Mouse (Mus musculus) kidney, embryonic 14.5 days (tissue): ENCODE results near the gene Tarm1. TPM values are rescaled to one million over a fixed set of nuclear protein-coding genes. Genes with fewer than 3 reads are reported as not detected.

Experiments
- ATAC-seq: fragments of 200-750 bp; cut with Nextera tagmentation; 2 replicates; pipeline ENCODE4 v1.8.0; 2017; ENCODE audit warnings: moderate number of reproducible peaks, mild to moderate bottlenecking, moderate TSS enrichment, moderate library complexity; ENCODE audit not compliant: low FRiP score, low TSS enrichment
- H3K27ac ChIP-seq: fragments of 300-500 bp; sonication (generic); 2 replicates; pipeline ENCODE4 v1.5.1; 2014; ENCODE audit warnings: low read depth, mild to moderate bottlenecking, low read length, moderate library complexity, mixed read lengths
- H3K27me3 ChIP-seq: fragments of 300-500 bp; sonication (generic); 2 replicates; pipeline ENCODE4 v1.6.1; 2014; ENCODE audit warnings: mild to moderate bottlenecking, low read length; ENCODE audit not compliant: control insufficient read depth, insufficient read depth
- H3K36me3 ChIP-seq: fragments of 300-500 bp; sonication (generic); 2 replicates; pipeline ENCODE4 v1.6.1; 2014; ENCODE audit warnings: low read length, mixed read lengths; ENCODE audit not compliant: control insufficient read depth, insufficient read depth
- H3K4me1 ChIP-seq: fragments of 300-500 bp; sonication (generic); 2 replicates; pipeline ENCODE4 v1.6.1; 2014; ENCODE audit warnings: low read length, mixed read lengths; ENCODE audit not compliant: control insufficient read depth, insufficient read depth
- H3K4me2 ChIP-seq: fragments of 300-500 bp; sonication (generic); replicated peaks from 2 replicates; pipeline ENCODE4 v1.6.1; 2014; ENCODE audit warnings: low read depth, mild to moderate bottlenecking, low read length
- H3K4me3 ChIP-seq: fragments of 300-500 bp; sonication (generic); 2 replicates; pipeline ENCODE4 v1.5.1; 2014; ENCODE audit warnings: mild to moderate bottlenecking, low read length
- H3K9ac ChIP-seq: fragments of 300-500 bp; sonication (generic); 2 replicates; pipeline ENCODE4 v1.6.1; 2014; ENCODE audit warnings: low read depth, mild to moderate bottlenecking, low read length, moderate library complexity
- H3K9me3 ChIP-seq: fragments of 300-500 bp; sonication (generic); 2 replicates; pipeline ENCODE4 v1.6.1; 2016; ENCODE audit warnings: low read length; ENCODE audit not compliant: control insufficient read depth
- WGBS: fragments of 180-500 bp; shearing (Covaris S2); extraction: QIAGEN DNeasy Blood & Tissue Kit; methylation state at CpG from one replicate; pipeline ENCODE4 v1.1.7; 2014; 5-methylcytosine and 5-hydroxymethylcytosine counted together
- polyA plus RNA-seq: library from polyadenylated mRNA; unstranded; fragments of >200 nt; fragmentation: Nextera tagmentation; extraction: Ambion mirVana; gene quantifications from 2 replicates; pipeline ENCODE4 v1.2.1, GENCODE M21; 2014

Tarm1 gene
- polyA plus RNA-seq, 1 experiment from 2014 or later: not detected

DNA sequence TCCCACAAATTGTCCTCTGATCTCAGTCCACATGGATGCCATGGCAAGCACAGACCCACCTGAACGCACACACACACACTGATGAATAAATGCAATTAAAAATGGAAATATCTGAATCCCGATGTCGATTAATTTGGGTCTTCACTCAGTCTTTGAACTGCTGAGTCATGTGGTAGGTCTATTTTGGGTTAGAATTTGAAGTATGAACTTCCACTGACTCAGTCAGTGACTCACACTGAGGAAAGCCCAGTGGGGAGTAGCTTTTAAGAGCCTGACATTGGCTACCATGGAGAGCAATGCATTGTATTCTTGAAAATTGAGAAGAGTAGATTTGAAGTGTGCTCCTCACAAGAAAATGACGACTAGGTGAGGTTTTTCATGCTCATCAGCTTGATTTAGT lies 55.4 kb downstream of the Tarm1 start:
- Histone ChIP-seq H3K9me3 (no peaks in the 10 kb centered on the region), H3K36me3 (no peaks in the 10 kb centered on the region), H3K4me1 (no peaks in the 10 kb centered on the region), H3K27ac (no peak overlapping the region), H3K27me3 (0 out of 2 replicates have a peak, but pooled peaks cover 5% of the 10 kb centered on the region), H3K4me2 (no peak overlapping the region), H3K4me3 (no peak overlapping the region), H3K9ac (no peak overlapping the region)
- 83% methylated on average over 4 of the region's 4 CpGs for WGBS
- no peak for ATAC-seq

DNA sequence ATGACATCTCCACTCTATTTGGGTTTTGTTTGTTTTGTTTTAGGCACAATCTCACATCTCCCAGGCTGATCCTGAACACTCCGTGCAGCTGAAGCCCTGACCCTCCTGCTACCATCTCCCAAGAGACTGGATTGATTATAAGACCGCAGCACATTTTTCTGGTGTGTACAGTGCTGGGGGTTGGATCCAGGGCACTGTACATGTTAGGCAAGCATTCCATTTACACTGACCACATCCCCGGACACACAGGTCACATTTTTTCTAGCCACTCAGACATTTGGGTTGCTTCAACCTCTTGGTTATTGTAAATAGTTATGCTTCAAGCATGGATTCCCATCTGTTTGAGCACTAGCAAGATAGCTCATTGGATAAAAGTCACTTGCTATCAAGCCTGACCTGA lies 55.8 kb downstream of the Tarm1 start:
- Histone ChIP-seq H3K4me2 (no peak overlapping the region), H3K4me3 (no peak overlapping the region), H3K27me3 (0 out of 2 replicates have a peak, but pooled peaks cover 5% of the 10 kb centered on the region), H3K27ac (no peak overlapping the region), H3K36me3 (no peaks in the 10 kb centered on the region), H3K9me3 (no peaks in the 10 kb centered on the region), H3K4me1 (no peaks in the 10 kb centered on the region), H3K9ac (no peak overlapping the region)
- 73% methylated on average over 3 of the region's 3 CpGs for WGBS
- ATAC-seq: no peak

DNA sequence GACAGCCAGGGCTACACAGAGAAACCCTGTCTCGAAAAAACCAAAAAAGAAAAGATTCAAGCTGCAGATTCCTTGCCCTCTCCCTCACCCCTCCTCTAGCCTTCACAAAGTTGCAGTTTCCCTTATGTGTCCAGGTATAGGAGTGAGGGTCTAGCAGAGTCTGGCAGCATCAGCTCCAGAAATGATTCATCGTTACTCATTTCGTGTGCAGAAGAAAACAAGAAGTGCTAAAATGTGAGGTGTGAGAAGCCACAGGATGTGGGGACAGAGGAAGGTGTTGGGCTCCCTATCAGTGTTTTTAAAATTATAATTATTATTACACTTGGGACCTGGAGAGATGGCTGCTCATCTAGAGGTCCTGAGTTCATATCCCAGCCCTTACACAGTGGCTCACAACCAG lies 57.7 kb downstream of the Tarm1 start:
- H3K9ac ChIP-seq: no peak overlapping the region
- no peaks in the 10 kb centered on the region for H3K4me1 ChIP-seq
- ATAC-seq: no peak
- H3K4me2 ChIP-seq: no peak overlapping the region
- H3K9me3 ChIP-seq: no peaks in the 10 kb centered on the region
- 77% methylated on average over 3 of the region's 3 CpGs for WGBS
- H3K36me3 ChIP-seq: no peaks in the 10 kb centered on the region
- H3K4me3 ChIP-seq: no peak overlapping the region
- no peaks in the 10 kb centered on the region for H3K27me3 ChIP-seq
- no peak overlapping the region for H3K27ac ChIP-seq

GRCm38 (mm10) chr7:3442476-3443062 lies 59.9 kb downstream of the Tarm1 start:
- Histone ChIP-seq H3K4me2 (no peak overlapping the region), H3K36me3 (no peaks in the 10 kb centered on the region), H3K27ac (no peak overlapping the region), H3K4me1 (0 out of 2 replicates have a peak, but pooled peaks cover 2% of the 10 kb centered on the region), H3K27me3 (no peaks in the 10 kb centered on the region), H3K9me3 (no peaks in the 10 kb centered on the region), H3K4me3 (no peak overlapping the region), H3K9ac (no peak overlapping the region)
- 86% methylated on average over 10 of the region's 10 CpGs for WGBS
- ATAC-seq: no peak

DNA sequence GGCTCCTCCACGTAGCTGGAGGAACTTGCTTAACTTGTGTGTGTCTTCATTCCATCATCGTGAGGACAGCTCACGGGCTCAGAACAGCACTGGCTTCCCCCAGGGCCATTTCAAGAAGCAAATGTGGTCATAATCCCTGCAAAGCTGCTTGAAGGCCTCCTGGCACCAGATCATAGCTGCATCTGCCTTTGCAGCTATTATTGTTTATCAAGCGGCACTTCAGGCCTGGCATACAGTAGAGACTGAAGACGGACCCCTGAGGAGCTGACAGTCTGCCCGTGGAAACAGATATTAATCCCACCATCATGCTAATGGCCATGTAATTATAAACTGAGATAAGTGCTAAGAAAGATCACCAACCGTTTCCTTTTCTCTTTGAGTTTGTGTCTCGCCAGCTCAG lies 61.9 kb downstream of the Tarm1 start:
- H3K4me1 ChIP-seq: 0 out of 2 replicates have a peak, but pooled peaks cover 2% of the 10 kb centered on the region
- no peaks in the 10 kb centered on the region for H3K9me3 ChIP-seq
- no peak overlapping the region for H3K27ac ChIP-seq
- no peak for ATAC-seq
- H3K27me3 ChIP-seq: no peaks in the 10 kb centered on the region
- H3K36me3 ChIP-seq: no peaks in the 10 kb centered on the region
- no peak overlapping the region for H3K4me2 ChIP-seq
- no peak overlapping the region for H3K9ac ChIP-seq
- WGBS: 75% methylated on average over 8 of the region's 8 CpGs
- H3K4me3 ChIP-seq: no peak overlapping the region

- Histone ChIP-seq H3K36me3 (no peaks in the 10 kb centered on the region), H3K9ac (no peak overlapping the region), H3K9me3 (no peaks in the 10 kb centered on the region), H3K27me3 (no peaks in the 10 kb centered on the region), H3K27ac (no peak overlapping the region), H3K4me2 (no peak overlapping the region), H3K4me1 (0 out of 2 replicates have a peak, but pooled peaks cover 2% of the 10 kb centered on the region), H3K4me3 (no peak overlapping the region)
- WGBS: 94% methylated on average over 10 of the region's 11 CpGs
- ATAC-seq: no peak
Measured at GRCm38 (mm10) chr7:3439984-3440383, 62.4 kb downstream of the Tarm1 start.

- ATAC-seq: no peak
- 54% methylated on average over 5 of the region's 5 CpGs for WGBS
- H3K27ac ChIP-seq: no peak overlapping the region
Measured at GRCm38 (mm10) chr7:3437941-3438340, 64.5 kb downstream of the Tarm1 start.

More at GRCm38 (mm10) chr7:3437941-3438340, 64.5 kb downstream of the Tarm1 start:
- Histone ChIP-seq H3K36me3 (no peaks in the 10 kb centered on the region), H3K4me2 (no peak overlapping the region), H3K9me3 (no peaks in the 10 kb centered on the region), H3K4me3 (no peak overlapping the region), H3K9ac (no peak overlapping the region), H3K4me1 (0 out of 2 replicates have a peak, but pooled peaks cover 2% of the 10 kb centered on the region), H3K27me3 (no peaks in the 10 kb centered on the region)

Other genes starting within 250 kb of the Tarm1 start
- 50.5 and 81.3 TPM in 2 replicates for gene Myadm, start 213.5 kb downstream of the Tarm1 start, polyA plus RNA-seq
- 0.10 and 0.28 TPM in 2 replicates for gene Prkcg, start 213.4 kb downstream of the Tarm1 start, polyA plus RNA-seq
- gene Cacng7, start 169.7 kb downstream of the Tarm1 start, polyA plus RNA-seq: 2.2 and 2.8 TPM in 2 replicates
- gene Cacng8, start 111.9 kb downstream of the Tarm1 start, polyA plus RNA-seq: 1.8 and 2.7 TPM in 2 replicates
- not detected in 2 replicates for gene Cacng6, start 78.4 kb downstream of the Tarm1 start, polyA plus RNA-seq
- gene Oscar, start 113.5 kb upstream of the Tarm1 start, polyA plus RNA-seq: 0.15 and 0.39 TPM in 2 replicates
- gene Ndufa3, start 114.7 kb upstream of the Tarm1 start, polyA plus RNA-seq: 463 and 564 TPM in 2 replicates
- 24.2 and 34.9 TPM in 2 replicates for gene Tfpt, start 127.3 kb upstream of the Tarm1 start, polyA plus RNA-seq
- 89.4 and 114 TPM in 2 replicates for gene Prpf31, start 127.4 kb upstream of the Tarm1 start, polyA plus RNA-seq
- 67.3 and 74.0 TPM in 2 replicates for gene Cnot3, start 142.6 kb upstream of the Tarm1 start, polyA plus RNA-seq
- gene Leng1, start 163.2 kb upstream of the Tarm1 start, polyA plus RNA-seq: 12.2 and 12.6 TPM in 2 replicates
- 18.0 and 19.9 TPM in 2 replicates for gene Tmc4, start 174.9 kb upstream of the Tarm1 start, polyA plus RNA-seq
- 287 and 317 TPM in 2 replicates for gene Tsen34, start 190.2 kb upstream of the Tarm1 start, polyA plus RNA-seq
- 32.0 and 45.0 TPM in 2 replicates for gene Mboat7, start 190.9 kb upstream of the Tarm1 start, polyA plus RNA-seq
- 1,617 and 1,895 TPM in 2 replicates for gene Rps9, start 201.4 kb upstream of the Tarm1 start, polyA plus RNA-seq
- 0.19 and 0.87 TPM in 2 replicates for gene Pirb, start 217.8 kb upstream of the Tarm1 start, polyA plus RNA-seq